Comparison of ENCODE assay signal across 18 mouse cellular contexts in the genomic region with DNA sequence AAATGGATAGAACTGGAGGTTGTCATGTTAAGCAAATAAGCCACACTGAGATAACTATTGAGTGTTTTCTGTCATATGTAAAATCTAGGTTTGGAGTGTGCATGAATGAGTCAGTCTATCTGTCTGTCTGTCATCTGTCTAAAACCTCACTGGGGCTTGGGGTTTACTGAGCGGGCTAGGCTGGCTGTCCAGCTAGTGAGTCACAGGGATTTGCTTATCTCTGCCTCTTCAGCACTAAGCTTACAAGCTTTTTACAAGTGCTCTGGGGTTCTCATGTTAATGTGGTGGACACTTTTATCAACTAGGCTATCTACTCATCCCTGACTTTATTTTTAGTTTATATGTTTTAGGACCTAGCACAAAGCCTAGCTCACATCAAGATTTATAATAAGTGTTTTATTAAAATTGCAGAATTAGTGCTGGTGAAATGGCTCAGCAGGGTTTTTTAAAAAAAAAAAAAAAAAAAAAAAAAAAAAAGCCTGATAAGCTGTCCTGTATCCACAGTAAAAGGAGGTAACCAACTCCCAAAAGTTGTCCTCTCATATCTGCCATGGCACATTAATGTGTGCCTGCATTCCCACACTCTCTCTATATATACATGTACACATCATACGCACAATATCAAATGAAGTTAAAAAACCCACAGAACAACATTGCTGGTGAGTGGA. TPM values are rescaled to one million over a fixed set of nuclear protein-coding genes. Genes with fewer than 3 reads are reported as not detected.
DNase-seq lines count a peak whose midpoint lies in the region; ATAC-seq and TF ChIP-seq lines count a peak whose summit lies in the region.
"Had no signal": no experiment of that assay in that cellular context is flagged by ENCODE, and none has a peak within 500 bp of the region (broad histone marks: within the 10 kb centered on the region; RNA-seq: fewer than 3 reads in every experiment).

No protein-coding gene starts in this region.

- 88% methylated on average over 2 of the region's 2 CpGs for WGBS in forebrain, embryonic 12.5 days

- DNase-seq in heart, postnatal 4 days = peak; percentile 13
- DNase-seq in heart, adult 9 months (ENCODE audit: low spot score in 2 of 2) = no peak
- DNase-seq in CH12.LX (ENCODE audit: extremely low read depth) = peak; percentile 39
- DNase-seq in right cerebral cortex, postnatal 10 days (ENCODE audit: low spot score in 2 of 2) = no peak
- DNase-seq: cerebellum, postnatal 14 days; gastrocnemius, postnatal 25 days; kidney, adult 8-10 months; right cerebral cortex, postnatal 4 days had no signal

- no peak overlapping the region for H3K4me2 ChIP-seq in CH12.LX (ENCODE audit: insufficient read depth, low read depth, poor library complexity, severe bottlenecking)
- H3K4me2 ChIP-seq in forebrain, embryonic 12.5 days = no peak overlapping the region
- H3K4me2 ChIP-seq: lung, embryonic 15.5 days; neural tube, embryonic 12.5 days had no signal

- H3K4me1 ChIP-seq in CH12.LX (ENCODE audit: control insufficient read depth in 1 of 2, insufficient read depth in 2 of 2) = peaks cover 3 to 60% of the 10 kb centered on the region in 2 experiments; a peak in 3 of 4 replicates
- no peaks in the 10 kb centered on the region; the same call in 1 of the 2 replicates for H3K4me1 ChIP-seq in forebrain, embryonic 12.5 days
- H3K4me1 ChIP-seq: embryonic facial prominence, embryonic 10.5 days; limb, embryonic 10.5 days; neural tube, embryonic 12.5 days had no signal

- dilution Hi-C loops in CH12.LX (cut with MboI; ENCODE audit: extremely low pct_ligation_motif_present, extremely low pct_unique_long_range_greater_than_20kb, low sequenced_read_pairs) = no loop called here

- no peak for TF ChIP-seq POLR2A in CH12.LX (IDR thresholded peaks at IDR 0.05; ENCODE audit: low read depth, low read length)

- peaks cover 32% of the 10 kb centered on the region for H3K79me2 ChIP-seq in CH12.LX (replicated peaks; ENCODE audit: control insufficient read depth, extremely low read depth, insufficient read depth, poor library complexity, severe bottlenecking)

- no peak for TF ChIP-seq EP300 in CH12.LX (IDR thresholded peaks at IDR 0.05; ENCODE audit: low read length)

- H3K36me3 ChIP-seq in CH12.LX (replicated peaks in 1 of 2; ENCODE audit: control insufficient read depth in 1 of 2, insufficient read depth in 1 of 2, low read length in 1 of 2) = no peaks in the 10 kb centered on the region
- no peaks in the 10 kb centered on the region for H3K36me3 ChIP-seq in forebrain, embryonic 12.5 days (replicated peaks)
- H3K36me3 ChIP-seq: embryonic facial prominence, embryonic 10.5 days; limb, embryonic 10.5 days; lung, embryonic 15.5 days; neural tube, embryonic 12.5 days had no signal

- in situ Hi-C loops in CH12.LX (cut with MboI; ENCODE audit: low pct_ligation_motif_present, low pct_unique_long_range_greater_than_20kb, low sequenced_read_pairs) = no loop called here

- no peak overlapping the region for H3K4me3 ChIP-seq in CH12.LX (replicated peaks in 1 of 3; ENCODE audit: low read depth in 2 of 3, low read length in 2 of 3, poor library complexity in 1 of 3)
- no peak overlapping the region for H3K4me3 ChIP-seq in forebrain, embryonic 12.5 days (replicated peaks)
- H3K4me3 ChIP-seq: embryonic facial prominence, embryonic 10.5 days; erythroblast, embryonic 14.5 days; limb, embryonic 10.5 days; lung, embryonic 15.5 days; megakaryocyte, embryonic 14.5 days; neural tube, embryonic 12.5 days had no signal

- no peak overlapping the region for H3K9ac ChIP-seq in CH12.LX (ENCODE audit: insufficient read depth, low read depth)
- H3K9ac ChIP-seq in forebrain, embryonic 12.5 days = no peak overlapping the region
- H3K9ac ChIP-seq: lung, embryonic 15.5 days; neural tube, embryonic 12.5 days had no signal

- no peak overlapping the region for H3K27ac ChIP-seq in CH12.LX (ENCODE audit: insufficient read depth, low read depth)
- no peak overlapping the region for H3K27ac ChIP-seq in forebrain, embryonic 12.5 days
- H3K27ac ChIP-seq: embryonic facial prominence, embryonic 10.5 days; hindbrain, postnatal 0 days; limb, embryonic 10.5 days; lung, embryonic 15.5 days; neural tube, embryonic 12.5 days had no signal

- peak; percentile 45; the same call in 1 of the 2 replicates for ATAC-seq in erythroid progenitor cell, adult 5-6 weeks (replicated peaks; ENCODE audit: low FRiP score, poor library complexity, severe bottlenecking)
- ATAC-seq in forebrain, embryonic 12.5 days (ENCODE audit: low FRiP score) = no peak
- ATAC-seq in inflammation-experienced regulatory T-cells, adult 6 months = no peak
- ATAC-seq: hindbrain, postnatal 0 days had no signal

- H3K9me3 ChIP-seq in CH12.LX (replicated peaks; ENCODE audit: low read length) = no peaks in the 10 kb centered on the region
- H3K9me3 ChIP-seq in forebrain, embryonic 12.5 days = no peaks in the 10 kb centered on the region
- H3K9me3 ChIP-seq: embryonic facial prominence, embryonic 10.5 days; limb, embryonic 10.5 days; lung, embryonic 15.5 days; megakaryocyte, embryonic 14.5 days; neural tube, embryonic 12.5 days had no signal

- no peak for TF ChIP-seq CTCF in CH12.LX (conservative IDR thresholded peaks at IDR 0.05 in 1 of 2, IDR thresholded peaks at IDR 0.05 in 1 of 2; ENCODE audit: low read depth in 2 of 2, low read length in 2 of 2)

- TF ChIP-seq RAD21 in CH12.LX (IDR thresholded peaks at IDR 0.05; ENCODE audit: low read depth, low read length) = no peak

- H3K27me3 ChIP-seq in CH12.LX (replicated peaks) = no peaks in the 10 kb centered on the region
- H3K27me3 ChIP-seq in forebrain, embryonic 12.5 days = no peaks in the 10 kb centered on the region
- H3K27me3 ChIP-seq: lung, embryonic 15.5 days; megakaryocyte, embryonic 14.5 days; neural tube, embryonic 12.5 days had no signal

TF ChIP-seq in CH12.LX, 34 proteins besides CTCF, POLR2A, EP300 and RAD21:
- no peak for TF ChIP-seq ZKSCAN1 (IDR thresholded peaks at IDR 0.05; ENCODE audit: borderline replicate concordance, low read depth, low read length)
- peak; percentile 53 for TF ChIP-seq ZNF384 (IDR thresholded peaks at IDR 0.05; ENCODE audit: low read depth, low read length)

RNA-seq across cellular contexts. Expression of gene Adam10, which starts 9.6 kb away (rescaled TPM):
- total RNA-seq in heart, postnatal 4 days (2021) = 10 to 100 TPM; 71.4 to 78.4 TPM
- total RNA-seq in CH12.LX (2012; rRNA removed) (9.3 and 9.6 TPM in 2 replicates), CH12.LX (2014; rRNA removed) (17.7 and 17.8 TPM in 2 replicates)
- polyA plus RNA-seq in CH12.LX (2012; ENCODE audit: insufficient read length, low read depth) = 26.3 and 28.9 TPM in 2 replicates
- total RNA-seq in erythroid progenitor cell, adult 5-6 weeks (2015; ENCODE audit: low replicate concordance) = 334 and 407 TPM in 2 replicates
- 328 and 349 TPM in 2 replicates for total RNA-seq in erythroid progenitor cell, adult 5-6 weeks (2017; ENCODE audit: low replicate concordance)
- 78.8 and 80.0 TPM in 2 replicates for polyA plus RNA-seq in forebrain, embryonic 12.5 days (2016; fragmentation: Nextera tagmentation; extraction: Ambion mirVana)
- polyA plus RNA-seq in inflammation-experienced regulatory T-cells, adult 6 months (2017; shearing (Covaris generic)) = 10 to 100 TPM; 73.6 to 89.9 (median 76.3) TPM

RNA-seq across cellular contexts. Expression of gene Mindy2, which starts 31.5 kb away (rescaled TPM):
- total RNA-seq in heart, postnatal 4 days (2021) = 10 to 100 TPM; 25.3 to 25.8 TPM
- 5.3 and 7.0 TPM in 2 replicates for total RNA-seq in CH12.LX (2012; rRNA removed)
- 9.9 and 10.0 TPM in 2 replicates for total RNA-seq in CH12.LX (2014; rRNA removed)
- polyA plus RNA-seq in CH12.LX (2012; ENCODE audit: insufficient read length, low read depth) = 5.9 and 6.8 TPM in 2 replicates
- 76.4 and 97.3 TPM in 2 replicates for total RNA-seq in erythroid progenitor cell, adult 5-6 weeks (2015; ENCODE audit: low replicate concordance)
- 78.0 and 94.2 TPM in 2 replicates for total RNA-seq in erythroid progenitor cell, adult 5-6 weeks (2017; ENCODE audit: low replicate concordance)
- 13.4 and 13.7 TPM in 2 replicates for polyA plus RNA-seq in forebrain, embryonic 12.5 days (2016; fragmentation: Nextera tagmentation; extraction: Ambion mirVana)
- 10 to 100 TPM in 2 of 3 experiments, 1 to 10 TPM in 1; 9.4 to 17.6 (median 13.6) TPM for polyA plus RNA-seq in inflammation-experienced regulatory T-cells, adult 6 months (2017; shearing (Covaris generic))

RNA-seq across cellular contexts. Expression of gene Gm10642, which starts 32.4 kb away (rescaled TPM):
- under 1 TPM; 0.47 to 0.67 TPM for total RNA-seq in heart, postnatal 4 days (2021)
- total RNA-seq in CH12.LX (2012; rRNA removed) (1.5 and 2.1 TPM in 2 replicates), CH12.LX (2014; rRNA removed) (0.13 TPM in 1 of 2 replicates, not detected in the other)
- not detected in 2 replicates for polyA plus RNA-seq in CH12.LX (2012; ENCODE audit: insufficient read length, low read depth)
- total RNA-seq in erythroid progenitor cell, adult 5-6 weeks (2015; ENCODE audit: low replicate concordance) = 1.8 and 5.4 TPM in 2 replicates
- 4.1 and 16.4 TPM in 2 replicates for total RNA-seq in erythroid progenitor cell, adult 5-6 weeks (2017; ENCODE audit: low replicate concordance)
- polyA plus RNA-seq in forebrain, embryonic 12.5 days (2016; fragmentation: Nextera tagmentation; extraction: Ambion mirVana) = 0.47 and 0.85 TPM in 2 replicates
- under 1 TPM; 0.21 to 0.87 (median 0.30) TPM for polyA plus RNA-seq in inflammation-experienced regulatory T-cells, adult 6 months (2017; shearing (Covaris generic))

Comparison
In these comparisons a context has a peak if more than half of its experiments do, and no peak if none do; other contexts are left out.
1. DNase-seq: peak in heart, postnatal 4 days (single experiment) and CH12.LX (single experiment); none in heart, adult 9 months (0 of 2) and right cerebral cortex, postnatal 10 days (0 of 2).
2. RNA of gene Adam10, which starts 9.6 kb away (total RNA-seq): 328 to 407 TPM in erythroid progenitor cell, adult 5-6 weeks; 71.4 to 78.4 TPM in heart, postnatal 4 days and 9.3 to 17.8 TPM in CH12.LX; every median in the first group is over 4 times any median in the second.